Mouse (Mus musculus) hindbrain, embryonic 14.5 days (tissue): ENCODE measurements around the gene Phkg2. TPM values are rescaled to one million over a fixed set of nuclear protein-coding genes. Genes with fewer than 3 reads are reported as not detected.

Experiments used
- ATAC-seq: fragments of 200-750 bp; cut with Nextera tagmentation; 2 replicates; pipeline ENCODE4 v1.8.0; 2017; ENCODE audit warnings: moderate number of reproducible peaks, mild to moderate bottlenecking, moderate TSS enrichment, moderate library complexity; ENCODE audit not compliant: low FRiP score
- DNase-seq: peaks from one replicate; pipeline ENCODE4 v3.0.0-alpha.2; 2015; ENCODE audit warnings: low spot score
- H3K27ac ChIP-seq: fragments of 300-500 bp; sonication (generic); 2 replicates; pipeline ENCODE4 v1.5.1; 2014; ENCODE audit warnings: mild to moderate bottlenecking, moderate library complexity
- H3K27me3 ChIP-seq: fragments of 300-500 bp; sonication (generic); 2 replicates; pipeline ENCODE4 v1.6.1; 2014; ENCODE audit warnings: mild to moderate bottlenecking, low read length, mixed read lengths; ENCODE audit not compliant: control insufficient read depth, insufficient read depth
- H3K36me3 ChIP-seq: fragments of 300-500 bp; sonication (generic); replicated peaks from 2 replicates; pipeline ENCODE4 v1.6.1; 2014; ENCODE audit not compliant: control insufficient read depth, insufficient read depth
- H3K4me1 ChIP-seq: fragments of 300-500 bp; sonication (generic); replicated peaks from 2 replicates; pipeline ENCODE4 v1.6.1; 2014; ENCODE audit warnings: antibody characterized with exemption, low read length, mixed read lengths; ENCODE audit not compliant: control insufficient read depth, insufficient read depth
- H3K4me2 ChIP-seq: fragments of 300-500 bp; sonication (generic); replicated peaks from 2 replicates; pipeline ENCODE4 v1.6.1; 2014; ENCODE audit warnings: mild to moderate bottlenecking, moderate library complexity
- H3K4me3 ChIP-seq: fragments of 300-500 bp; sonication (generic); replicated peaks from 2 replicates; pipeline ENCODE4 v1.5.1; 2014; ENCODE audit warnings: mild to moderate bottlenecking, low read length
- H3K9ac ChIP-seq: fragments of 300-500 bp; sonication (generic); 2 replicates; pipeline ENCODE4 v1.6.1; 2014
- H3K9me3 ChIP-seq: fragments of 300-500 bp; sonication (generic); 2 replicates; pipeline ENCODE4 v1.6.1; 2016; ENCODE audit warnings: low read length; ENCODE audit not compliant: control insufficient read depth
- WGBS: fragments of 180-500 bp; shearing (Covaris S2); extraction: QIAGEN DNeasy Blood & Tissue Kit; methylation state at CpG from one replicate; pipeline ENCODE4 v1.1.7; 2014; 5-methylcytosine and 5-hydroxymethylcytosine counted together
- polyA plus RNA-seq: library from polyadenylated mRNA; unstranded; fragments of >200 nt; fragmentation: Nextera tagmentation; extraction: Ambion mirVana; gene quantifications from 2 replicates; pipeline ENCODE4 v1.2.1, GENCODE M21; 2014

Gene Phkg2
- polyA plus RNA-seq, 1 experiment from 2014 or later = 53.5 TPM

DNA sequence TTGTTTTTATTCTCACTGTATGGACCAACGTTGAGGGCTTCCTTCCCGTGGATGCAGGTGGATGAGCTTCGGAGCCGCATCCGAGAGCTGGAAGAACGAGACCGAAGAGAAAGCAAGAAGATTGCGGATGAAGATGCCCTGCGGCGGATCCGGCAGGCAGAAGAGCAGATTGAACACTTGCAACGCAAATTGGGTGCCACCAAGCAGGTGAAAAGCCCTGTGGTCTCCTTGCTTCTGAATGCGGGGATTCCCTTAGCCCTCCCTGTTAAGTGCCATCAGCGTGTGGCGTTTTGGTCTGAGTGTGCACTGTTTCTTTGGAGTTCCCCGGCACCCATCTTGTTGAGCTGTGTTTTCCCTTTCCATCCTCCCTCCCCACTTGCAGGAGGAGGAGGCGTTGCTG, 23.6 kb downstream of the Phkg2 start:
- Histone ChIP-seq H3K36me3 (peaks cover 99% of the 10 kb centered on the region), H3K9ac (no peak overlapping the region), H3K27me3 (no peaks in the 10 kb centered on the region), H3K27ac (no peak overlapping the region), H3K4me3 (no peak overlapping the region), H3K4me1 (no peaks in the 10 kb centered on the region), H3K4me2 (no peak overlapping the region), H3K9me3 (no peaks in the 10 kb centered on the region)
- ATAC-seq = no peak
- WGBS = 96% methylated on average over 17 of the region's 17 CpGs
- no peak for DNase-seq

- Histone ChIP-seq H3K9ac (no peak overlapping the region), H3K4me2 (no peak overlapping the region), H3K27ac (no peak overlapping the region), H3K9me3 (no peaks in the 10 kb centered on the region), H3K4me1 (no peaks in the 10 kb centered on the region), H3K36me3 (peaks cover 98% of the 10 kb centered on the region), H3K4me3 (no peak overlapping the region), H3K27me3 (no peaks in the 10 kb centered on the region)
- no peak for ATAC-seq
- DNase-seq = no peak
- 94% methylated on average over 7 of the region's 7 CpGs for WGBS
Observed at GRCm38 (mm10) chr7:127600612-127601011, 27.5 kb downstream of the Phkg2 start.

- Histone ChIP-seq H3K36me3 (peaks cover 98% of the 10 kb centered on the region), H3K4me1 (no peaks in the 10 kb centered on the region), H3K9me3 (no peaks in the 10 kb centered on the region), H3K27ac (no peak overlapping the region), H3K27me3 (no peaks in the 10 kb centered on the region), H3K4me2 (no peak overlapping the region), H3K9ac (no peak overlapping the region), H3K4me3 (no peak overlapping the region)
- DNase-seq = no peak
- ATAC-seq = no peak
- 89% methylated on average over 4 of the region's 4 CpGs for WGBS
Observed at GRCm38 (mm10) chr7:127601735-127602134, 28.6 kb downstream of the Phkg2 start.

DNA sequence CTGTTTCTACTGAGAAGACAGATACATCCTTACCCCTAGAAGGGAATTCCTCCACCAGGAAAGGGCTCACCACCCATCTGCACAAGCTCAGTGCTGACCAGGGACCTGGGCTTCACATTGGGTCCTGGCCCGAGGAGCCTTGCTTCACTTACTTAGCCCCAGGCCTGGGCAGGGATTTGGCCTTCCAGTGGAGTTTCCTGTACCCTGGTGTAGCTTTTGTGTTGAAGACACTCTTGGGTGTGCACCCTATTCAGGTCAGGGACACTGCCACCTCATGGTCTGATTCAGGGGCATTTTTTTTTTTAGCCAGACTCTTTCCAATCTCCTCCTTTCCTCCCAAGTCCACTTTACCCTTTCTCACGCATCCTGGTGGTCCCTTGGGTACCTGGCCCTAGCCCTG, 29.8 kb downstream of the Phkg2 start:
- no peak overlapping the region for H3K27ac ChIP-seq
- H3K9ac ChIP-seq = no peak overlapping the region
- peaks cover 98% of the 10 kb centered on the region for H3K36me3 ChIP-seq
- no peaks in the 10 kb centered on the region for H3K4me1 ChIP-seq
- DNase-seq (no peak), ATAC-seq (no peak)
- no peaks in the 10 kb centered on the region for H3K27me3 ChIP-seq
- no peaks in the 10 kb centered on the region for H3K9me3 ChIP-seq
- H3K4me3 ChIP-seq = no peak overlapping the region
- no peak overlapping the region for H3K4me2 ChIP-seq
- WGBS = 89% methylated on average over 2 of the region's 2 CpGs

- Histone ChIP-seq H3K4me2 (no peak overlapping the region), H3K4me3 (no peak overlapping the region), H3K9me3 (no peaks in the 10 kb centered on the region), H3K27ac (no peak overlapping the region), H3K27me3 (no peaks in the 10 kb centered on the region), H3K36me3 (peaks cover 99% of the 10 kb centered on the region), H3K9ac (no peak overlapping the region), H3K4me1 (no peaks in the 10 kb centered on the region)
- DNase-seq (no peak), ATAC-seq (no peak)
- 87% methylated on average over 10 of the region's 10 CpGs for WGBS
Observed at GRCm38 (mm10) chr7:127604256-127604655, 31.1 kb downstream of the Phkg2 start.

GRCm38 (mm10) chr7:127607150-127607549, 34.0 kb downstream of the Phkg2 start:
- no peak for ATAC-seq

DNA sequence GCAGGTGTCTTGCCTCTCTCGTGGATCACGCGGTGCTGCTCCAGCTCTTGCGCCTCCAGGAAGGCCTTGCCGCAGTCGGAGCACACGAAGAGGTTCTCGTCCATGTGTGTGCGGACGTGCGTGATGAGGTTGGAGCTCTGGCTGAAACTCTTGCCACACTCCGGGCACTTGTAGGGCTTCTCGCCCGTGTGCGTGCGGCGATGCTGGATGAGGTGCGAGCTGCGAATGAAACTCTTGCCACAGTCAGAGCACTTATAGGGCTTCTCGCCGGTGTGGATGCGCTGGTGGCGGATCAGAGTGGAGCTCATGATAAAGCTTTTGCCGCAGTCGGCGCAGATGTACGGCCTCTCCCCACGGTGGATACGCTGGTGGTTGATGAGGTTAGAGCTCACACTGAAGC, 37.9 kb downstream of the Phkg2 start:
- Histone ChIP-seq H3K4me2 (no peak overlapping the region), H3K4me3 (no peak overlapping the region), H3K9me3 (no peaks in the 10 kb centered on the region), H3K9ac (no peak overlapping the region), H3K27me3 (no peaks in the 10 kb centered on the region), H3K36me3 (peaks cover 69% of the 10 kb centered on the region), H3K4me1 (peaks cover 9% of the 10 kb centered on the region), H3K27ac (no peak overlapping the region)
- ATAC-seq (no peak), DNase-seq (no peak)
- 97% methylated on average over 29 of the region's 29 CpGs for WGBS

More at GRCm38 (mm10) chr7:127607150-127607549, 34.0 kb downstream of the Phkg2 start:
- Histone ChIP-seq H3K9me3 (no peaks in the 10 kb centered on the region), H3K4me1 (no peaks in the 10 kb centered on the region), H3K9ac (no peak overlapping the region), H3K4me3 (no peak overlapping the region), H3K27ac (no peak overlapping the region), H3K4me2 (no peak overlapping the region), H3K27me3 (no peaks in the 10 kb centered on the region), H3K36me3 (peaks cover 99% of the 10 kb centered on the region)
- 87% methylated on average over 6 of the region's 6 CpGs for WGBS
- no peak for DNase-seq

DNA sequence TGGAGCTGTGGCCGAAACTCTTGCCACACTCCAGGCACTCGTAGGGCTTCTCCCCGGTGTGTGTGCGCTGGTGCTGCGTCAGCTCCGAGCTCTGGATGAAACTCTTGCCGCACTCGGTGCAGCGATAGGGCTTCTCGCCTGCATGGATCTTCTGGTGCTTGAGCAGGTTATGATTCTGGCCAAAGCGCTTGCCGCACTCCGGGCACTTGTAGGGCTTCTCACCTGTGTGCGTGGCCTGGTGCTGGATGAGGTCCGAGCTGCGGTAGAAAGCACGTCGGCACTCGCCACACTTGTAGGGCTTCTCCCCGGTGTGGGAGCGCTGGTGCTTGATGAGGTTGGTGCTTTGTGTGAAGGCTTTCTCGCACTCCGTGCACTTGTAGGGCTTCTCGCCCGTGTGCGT, 38.4 kb downstream of the Phkg2 start:
- peaks cover 13% of the 10 kb centered on the region for H3K4me1 ChIP-seq
- WGBS = 95% methylated on average over 26 of the region's 26 CpGs
- no peaks in the 10 kb centered on the region for H3K27me3 ChIP-seq
- DNase-seq (no peak), ATAC-seq (no peak)
- no peak overlapping the region for H3K4me3 ChIP-seq
- H3K36me3 ChIP-seq = peaks cover 64% of the 10 kb centered on the region
- H3K9ac ChIP-seq = no peak overlapping the region
- H3K27ac ChIP-seq = no peak overlapping the region
- no peaks in the 10 kb centered on the region for H3K9me3 ChIP-seq
- H3K4me2 ChIP-seq = no peak overlapping the region

DNA sequence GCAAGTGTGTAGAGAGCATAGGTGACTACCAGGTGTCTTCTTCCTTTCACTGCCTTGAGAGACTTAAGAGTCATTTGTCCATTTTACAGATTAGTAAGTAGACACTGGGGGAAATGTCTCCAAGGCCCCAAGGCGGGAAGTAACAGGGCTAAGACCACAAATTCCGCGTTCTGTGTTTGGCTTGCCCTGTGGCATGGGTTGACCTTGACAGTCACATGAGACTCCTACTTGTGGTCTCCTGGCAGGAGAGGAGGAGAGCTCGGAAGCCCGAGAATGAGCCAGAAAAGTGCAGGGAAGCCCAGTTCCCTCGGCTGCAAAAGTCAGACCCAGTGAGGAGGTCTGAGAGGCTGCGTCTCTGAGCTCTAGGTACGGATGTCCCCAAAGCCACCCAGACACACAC, 40.4 kb downstream of the Phkg2 start:
- no peaks in the 10 kb centered on the region for H3K27me3 ChIP-seq
- H3K9ac ChIP-seq = no peak overlapping the region
- DNase-seq (no peak), ATAC-seq (no peak)
- peaks cover 44% of the 10 kb centered on the region for H3K36me3 ChIP-seq
- H3K9me3 ChIP-seq = no peaks in the 10 kb centered on the region
- no peak overlapping the region for H3K27ac ChIP-seq
- H3K4me2 ChIP-seq = peak overlapping the region; percentile 83
- H3K4me3 ChIP-seq = peak overlapping the region; percentile 86; the same call in 1 of the 2 replicates
- 93% methylated on average over 8 of the region's 8 CpGs for WGBS
- H3K4me1 ChIP-seq = peaks cover 21% of the 10 kb centered on the region

DNA sequence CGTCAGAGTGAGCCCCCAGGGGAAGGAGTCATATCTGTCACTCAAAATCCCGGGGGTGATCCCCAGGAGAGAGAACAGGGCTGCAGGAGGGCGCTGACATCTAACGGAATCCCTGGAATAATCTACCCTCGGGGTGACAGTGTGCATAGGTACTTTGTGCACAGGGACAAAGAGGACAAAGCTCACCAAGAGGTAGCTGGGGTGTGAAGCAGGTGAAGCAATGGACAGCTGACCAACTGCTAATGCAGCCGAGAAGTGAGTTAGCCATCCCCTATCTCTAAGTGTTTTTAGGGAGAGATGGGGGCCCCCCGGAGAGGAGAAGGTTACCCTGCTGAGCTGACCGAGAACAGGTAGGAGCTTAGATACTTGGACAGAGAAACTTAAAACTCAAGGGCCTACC, 41.0 kb downstream of the Phkg2 start:
- WGBS = 20% methylated on average over 8 of the region's 8 CpGs
- H3K4me3 ChIP-seq = peak overlapping the region; percentile 86
- no peaks in the 10 kb centered on the region for H3K9me3 ChIP-seq
- no peaks in the 10 kb centered on the region for H3K27me3 ChIP-seq
- ATAC-seq (no peak), DNase-seq (no peak)
- H3K27ac ChIP-seq = 0 out of 2 replicates have a peak overlapping the region, but pooled peaks have one; percentile 89
- H3K4me2 ChIP-seq = peak overlapping the region; percentile 83
- H3K9ac ChIP-seq = peak overlapping the region; percentile 91
- H3K36me3 ChIP-seq = peaks cover 38% of the 10 kb centered on the region
- H3K4me1 ChIP-seq = peaks cover 21% of the 10 kb centered on the region
